In genomic region chr7:5008229-5008628, GRCm38 (mm10) we compare ENCODE assay signal across 22 mouse cellular contexts. TPM values are rescaled to one million over a fixed set of nuclear protein-coding genes. Genes with fewer than 3 reads are reported as not detected.
A peak's percentile ranks its signal among the peaks of the same experiment; 100 is the strongest.
DNase-seq lines count a peak whose midpoint lies in the region; ATAC-seq and TF ChIP-seq lines count a peak whose summit lies in the region.
"Had no signal": no experiment of that assay in that cellular context is flagged by ENCODE, and none has a peak within 500 bp of the region (broad histone marks: within the 10 kb centered on the region; RNA-seq: fewer than 3 reads in every experiment).

No protein-coding gene starts in this region.

- no peak for DNase-seq in liver, embryonic 14.5 days (ENCODE audit: low read depth in 3 of 3, low spot score in 3 of 3)
- no peak for DNase-seq in liver
- DNase-seq in embryonic facial prominence, embryonic 10.5 days (ENCODE audit: low spot score): no peak
- DNase-seq in thymus, postnatal 14 days: no peak
- no peak for DNase-seq in cerebellum, adult 11 months
- DNase-seq: adrenal gland, adult 8-10 months; cerebellum, adult 9-10 months; gastrocnemius, postnatal 10 days; heart, adult 2 months; heart, postnatal 4 days; kidney, adult 8-10 months; kidney, postnatal 36 days; layer of hippocampus, adult 9-11 months; liver, embryonic 13.5 days; lung, postnatal 14 days; thymus, postnatal 4 days had no signal

- H3K9ac ChIP-seq in forebrain, embryonic 13.5 days: no peak overlapping the region
- no peak overlapping the region for H3K9ac ChIP-seq in forebrain, embryonic 15.5 days (replicated peaks)
- no peak overlapping the region for H3K9ac ChIP-seq in liver, embryonic 14.5 days (replicated peaks)
- H3K9ac ChIP-seq: heart, embryonic 15.5 days; liver, embryonic 13.5 days; neural tube, embryonic 13.5 days had no signal

- peaks cover 2% of the 10 kb centered on the region; the same call in 1 of the 2 replicates for H3K4me1 ChIP-seq in forebrain, embryonic 13.5 days
- peaks cover 3% of the 10 kb centered on the region; the same call in 1 of the 2 replicates for H3K4me1 ChIP-seq in forebrain, embryonic 15.5 days
- H3K4me1 ChIP-seq in liver, embryonic 14.5 days (replicated peaks; ENCODE audit: control insufficient read depth in 2 of 2, insufficient read depth in 2 of 2, low read length in 1 of 2): peaks cover 2% of the 10 kb centered on the region in 2 experiments; a peak in 3 of 4 replicates
- peaks cover 67% of the 10 kb centered on the region for H3K4me1 ChIP-seq in E14TG2a.4 (replicated peaks; ENCODE audit: low read depth, low read length)
- H3K4me1 ChIP-seq in embryonic facial prominence, embryonic 10.5 days: peaks cover 3% of the 10 kb centered on the region
- H3K4me1 ChIP-seq: heart, embryonic 15.5 days had no signal

- TF ChIP-seq EP300 in liver, embryonic 14.5 days (IDR thresholded peaks at IDR 0.05; ENCODE audit: low read depth): no peak

- WGBS in forebrain, embryonic 13.5 days: 96% methylated on average over 25 of the region's 26 CpGs
- 97% methylated on average over 26 of the region's 26 CpGs for WGBS in forebrain, embryonic 15.5 days
- WGBS in liver, embryonic 14.5 days (ENCODE audit: insufficient replicate concordance): 88% methylated on average over 26 of the region's 26 CpGs
- WGBS in embryonic facial prominence, embryonic 10.5 days: 93% methylated on average over 26 of the region's 26 CpGs

- H3K4me3 ChIP-seq in forebrain, embryonic 13.5 days: no peak overlapping the region
- no peak overlapping the region for H3K4me3 ChIP-seq in forebrain, embryonic 15.5 days
- H3K4me3 ChIP-seq in liver, embryonic 14.5 days (ENCODE audit: insufficient read depth in 1 of 2, low read depth in 2 of 2, low read length in 2 of 2): no peak overlapping the region
- H3K4me3 ChIP-seq in E14TG2a.4 (replicated peaks; ENCODE audit: low read length): peak overlapping the region; percentile 79
- H3K4me3 ChIP-seq in embryonic facial prominence, embryonic 10.5 days: peak overlapping the region; percentile 26; the same call in 1 of the 2 replicates
- H3K4me3 ChIP-seq: heart, adult 2 months; heart, embryonic 15.5 days; liver, embryonic 13.5 days; neural tube, embryonic 13.5 days had no signal

- peak; percentile 30; the same call in 1 of the 2 replicates for TF ChIP-seq CTCF in liver, embryonic 14.5 days (IDR thresholded peaks at IDR 0.05; ENCODE audit: low read depth)
- TF ChIP-seq CTCF in E14TG2a.4 (conservative IDR thresholded peaks at IDR 0.05; ENCODE audit: low read length): peak; percentile 58

- no peaks in the 10 kb centered on the region for H3K27me3 ChIP-seq in forebrain, embryonic 13.5 days
- H3K27me3 ChIP-seq in forebrain, embryonic 15.5 days: no peaks in the 10 kb centered on the region
- H3K27me3 ChIP-seq in liver, embryonic 14.5 days (ENCODE audit: control insufficient read depth, insufficient read depth, low read length): no peaks in the 10 kb centered on the region
- peaks cover 4% of the 10 kb centered on the region; the same call in 1 of the 2 replicates for H3K27me3 ChIP-seq in E14TG2a.4 (ENCODE audit: insufficient read depth, low read length)
- H3K27me3 ChIP-seq in embryonic facial prominence, embryonic 10.5 days (replicated peaks; ENCODE audit: low read depth, poor library complexity, severe bottlenecking): no peaks in the 10 kb centered on the region
- H3K27me3 ChIP-seq: heart, embryonic 15.5 days; liver, embryonic 13.5 days; neural tube, embryonic 13.5 days had no signal

- no peak overlapping the region for H3K4me2 ChIP-seq in forebrain, embryonic 13.5 days
- H3K4me2 ChIP-seq in forebrain, embryonic 15.5 days (replicated peaks): no peak overlapping the region
- no peak overlapping the region for H3K4me2 ChIP-seq in liver, embryonic 14.5 days (ENCODE audit: low read depth)
- H3K4me2 ChIP-seq: heart, embryonic 15.5 days; liver, embryonic 13.5 days; neural tube, embryonic 13.5 days had no signal

- H3K27ac ChIP-seq in forebrain, embryonic 13.5 days: no peak overlapping the region
- H3K27ac ChIP-seq in forebrain, embryonic 15.5 days (replicated peaks): no peak overlapping the region
- no peak overlapping the region for H3K27ac ChIP-seq in liver, embryonic 14.5 days
- H3K27ac ChIP-seq in embryonic facial prominence, embryonic 10.5 days (replicated peaks): no peak overlapping the region
- H3K27ac ChIP-seq: heart, adult 2 months; heart, embryonic 15.5 days; liver, embryonic 13.5 days; neural tube, embryonic 13.5 days had no signal

- 0 out of 2 replicates have a peak, but pooled peaks have one; percentile 32 for ATAC-seq in forebrain, embryonic 13.5 days
- no peak for ATAC-seq in forebrain, embryonic 15.5 days (replicated peaks)
- ATAC-seq in liver, embryonic 14.5 days (ENCODE audit: insufficient read depth): no peak

- no peaks in the 10 kb centered on the region for H3K9me3 ChIP-seq in forebrain, embryonic 13.5 days (replicated peaks)
- H3K9me3 ChIP-seq in forebrain, embryonic 15.5 days: no peaks in the 10 kb centered on the region
- no peaks in the 10 kb centered on the region for H3K9me3 ChIP-seq in liver, embryonic 14.5 days (ENCODE audit: control insufficient read depth, low read length)
- peaks cover 10% of the 10 kb centered on the region; the same call in 1 of the 2 replicates for H3K9me3 ChIP-seq in E14TG2a.4 (ENCODE audit: low read length)
- H3K9me3 ChIP-seq in embryonic facial prominence, embryonic 10.5 days: peaks cover 12% of the 10 kb centered on the region; the same call in 1 of the 2 replicates
- H3K9me3 ChIP-seq: heart, embryonic 15.5 days; liver, embryonic 13.5 days; neural tube, embryonic 13.5 days had no signal

- H3K36me3 ChIP-seq in forebrain, embryonic 13.5 days (ENCODE audit: poor library complexity, severe bottlenecking): peaks cover 75% of the 10 kb centered on the region
- peaks cover 63% of the 10 kb centered on the region for H3K36me3 ChIP-seq in forebrain, embryonic 15.5 days
- H3K36me3 ChIP-seq in liver, embryonic 14.5 days (replicated peaks; ENCODE audit: control insufficient read depth, insufficient read depth, low read depth): peaks cover 52% of the 10 kb centered on the region
- H3K36me3 ChIP-seq in E14TG2a.4 (ENCODE audit: insufficient read depth, low read length): peaks cover 71% of the 10 kb centered on the region
- peaks cover 75% of the 10 kb centered on the region for H3K36me3 ChIP-seq in embryonic facial prominence, embryonic 10.5 days (replicated peaks)

RNA-seq across cellular contexts. Expression of gene Zfp524, which starts 6.0 kb away (rescaled TPM):
- polyA plus RNA-seq in forebrain, embryonic 13.5 days (2015; fragmentation: Nextera tagmentation; extraction: Ambion mirVana): 9.1 and 10.4 TPM in 2 replicates
- polyA plus RNA-seq in forebrain, embryonic 15.5 days (2015; fragmentation: Nextera tagmentation; extraction: Ambion mirVana): 11.6 and 12.5 TPM in 2 replicates
- polyA plus RNA-seq in liver, embryonic 14.5 days (2012; rRNA removed): 9.1 and 9.5 TPM in 2 replicates
- 8.9 TPM in 2 replicates for polyA plus RNA-seq in liver, embryonic 14.5 days (2014; fragmentation: Nextera tagmentation; extraction: Ambion mirVana)
- polyA plus RNA-seq in embryonic facial prominence, embryonic 10.5 days (2016; fragmentation: Nextera tagmentation; extraction: Ambion mirVana): 7.8 and 8.0 TPM in 2 replicates

RNA-seq across cellular contexts. Expression of gene Fiz1, which starts 6.3 kb away (rescaled TPM):
- polyA plus RNA-seq in forebrain, embryonic 13.5 days (2015; fragmentation: Nextera tagmentation; extraction: Ambion mirVana): 46.6 and 51.2 TPM in 2 replicates
- 52.1 TPM in 2 replicates for polyA plus RNA-seq in forebrain, embryonic 15.5 days (2015; fragmentation: Nextera tagmentation; extraction: Ambion mirVana)
- 12.1 and 14.1 TPM in 2 replicates for polyA plus RNA-seq in liver, embryonic 14.5 days (2012; rRNA removed)
- polyA plus RNA-seq in liver, embryonic 14.5 days (2014; fragmentation: Nextera tagmentation; extraction: Ambion mirVana): 10.7 and 13.2 TPM in 2 replicates
- polyA plus RNA-seq in embryonic facial prominence, embryonic 10.5 days (2016; fragmentation: Nextera tagmentation; extraction: Ambion mirVana): 55.6 and 56.5 TPM in 2 replicates

RNA-seq across cellular contexts. Expression of gene Gm44973, which starts 7.1 kb away (rescaled TPM):
- 1.5 and 2.1 TPM in 2 replicates for polyA plus RNA-seq in forebrain, embryonic 13.5 days (2015; fragmentation: Nextera tagmentation; extraction: Ambion mirVana)
- polyA plus RNA-seq in forebrain, embryonic 15.5 days (2015; fragmentation: Nextera tagmentation; extraction: Ambion mirVana): 0.89 TPM in 1 of 2 replicates, not detected in the other
- 0.03 and 0.10 TPM in 2 replicates for polyA plus RNA-seq in liver, embryonic 14.5 days (2012; rRNA removed)
- polyA plus RNA-seq in liver, embryonic 14.5 days (2014; fragmentation: Nextera tagmentation; extraction: Ambion mirVana): 1.6 and 1.9 TPM in 2 replicates
- 0.38 and 1.3 TPM in 2 replicates for polyA plus RNA-seq in embryonic facial prominence, embryonic 10.5 days (2016; fragmentation: Nextera tagmentation; extraction: Ambion mirVana)
- polyA plus RNA-seq: frontal cortex, adult 2 months; heart, adult 2 months; neural tube, embryonic 13.5 days had no signal

RNA-seq across cellular contexts. Expression of gene Zfp865, which starts 11.9 kb away (rescaled TPM):
- 5.1 and 5.4 TPM in 2 replicates for polyA plus RNA-seq in forebrain, embryonic 13.5 days (2015; fragmentation: Nextera tagmentation; extraction: Ambion mirVana)
- 6.1 and 6.5 TPM in 2 replicates for polyA plus RNA-seq in forebrain, embryonic 15.5 days (2015; fragmentation: Nextera tagmentation; extraction: Ambion mirVana)
- 6.4 and 7.6 TPM in 2 replicates for polyA plus RNA-seq in liver, embryonic 14.5 days (2012; rRNA removed)
- polyA plus RNA-seq in liver, embryonic 14.5 days (2014; fragmentation: Nextera tagmentation; extraction: Ambion mirVana): 0.98 and 1.0 TPM in 2 replicates
- 6.1 and 6.6 TPM in 2 replicates for polyA plus RNA-seq in embryonic facial prominence, embryonic 10.5 days (2016; fragmentation: Nextera tagmentation; extraction: Ambion mirVana)

RNA-seq across cellular contexts. Expression of gene Ccdc106, which starts 12.1 kb away (rescaled TPM):
- 17.0 and 19.7 TPM in 2 replicates for polyA plus RNA-seq in forebrain, embryonic 13.5 days (2015; fragmentation: Nextera tagmentation; extraction: Ambion mirVana)
- polyA plus RNA-seq in forebrain, embryonic 15.5 days (2015; fragmentation: Nextera tagmentation; extraction: Ambion mirVana): 39.7 and 45.8 TPM in 2 replicates
- polyA plus RNA-seq in liver, embryonic 14.5 days (2012; rRNA removed): 0.49 and 0.64 TPM in 2 replicates
- 0.24 and 0.35 TPM in 2 replicates for polyA plus RNA-seq in liver, embryonic 14.5 days (2014; fragmentation: Nextera tagmentation; extraction: Ambion mirVana)
- polyA plus RNA-seq in embryonic facial prominence, embryonic 10.5 days (2016; fragmentation: Nextera tagmentation; extraction: Ambion mirVana): 7.9 and 8.0 TPM in 2 replicates

Comparison
In these comparisons a context has a peak if more than half of its experiments do, and no peak if none do; other contexts are left out.
1. H3K4me3 ChIP-seq: peak in E14TG2a.4 (single experiment) and embryonic facial prominence, embryonic 10.5 days (single experiment); none in forebrain, embryonic 13.5 days (single experiment), forebrain, embryonic 15.5 days (single experiment) and liver, embryonic 14.5 days (0 of 2).